Mouse (Mus musculus) stomach, postnatal 0 days (tissue): ENCODE results near the gene Cand2. TPM values are rescaled to one million over a fixed set of nuclear protein-coding genes. Genes with fewer than 3 reads are reported as not detected.

Source experiments
- ATAC-seq: fragments of 200-750 bp; cut with Nextera tagmentation; 2 replicates; pipeline ENCODE4 v1.8.0; 2017; ENCODE audit not compliant: low FRiP score, low TSS enrichment
- DNase-seq: peaks from one replicate; pipeline ENCODE4 v3.0.0-alpha.2; 2016; ENCODE audit warnings: low spot score
- H3K27ac ChIP-seq: fragments of 300-500 bp; sonication (generic); replicated peaks from 2 replicates; pipeline ENCODE4 v1.5.1; 2014; ENCODE audit warnings: mild to moderate bottlenecking, control low read depth
- H3K27me3 ChIP-seq: fragments of 300-500 bp; sonication (generic); 2 replicates; pipeline ENCODE4 v1.6.1; 2014; ENCODE audit warnings: low read length; ENCODE audit not compliant: control insufficient read depth, insufficient read depth
- H3K36me3 ChIP-seq: fragments of 300-500 bp; sonication (generic); 2 replicates; pipeline ENCODE4 v1.6.1; 2014; ENCODE audit warnings: low read length, mixed read lengths; ENCODE audit not compliant: control insufficient read depth, insufficient read depth
- H3K4me1 ChIP-seq: fragments of 300-500 bp; sonication (generic); replicated peaks from 2 replicates; pipeline ENCODE4 v1.6.1; 2014; ENCODE audit warnings: antibody characterized with exemption; ENCODE audit not compliant: control insufficient read depth, insufficient read depth
- H3K4me2 ChIP-seq: fragments of 300-500 bp; sonication (generic); replicated peaks from 2 replicates; pipeline ENCODE4 v1.6.1; 2014; ENCODE audit warnings: low read depth, mild to moderate bottlenecking, control low read depth, moderate library complexity
- H3K4me3 ChIP-seq: fragments of 300-500 bp; sonication (generic); 2 replicates; pipeline ENCODE4 v1.5.1; 2014; ENCODE audit warnings: low read depth, low read length, control low read depth
- H3K9ac ChIP-seq: fragments of 300-500 bp; sonication (generic); 2 replicates; pipeline ENCODE4 v1.6.1; 2014; ENCODE audit warnings: mild to moderate bottlenecking, low read length, control low read depth, mixed read lengths
- H3K9me3 ChIP-seq: fragments of 300-500 bp; sonication (generic); 2 replicates; pipeline ENCODE4 v1.6.1; 2016; ENCODE audit warnings: low read length; ENCODE audit not compliant: control insufficient read depth
- CTCF ChIP-seq: IDR thresholded peaks from 2 replicates; pipeline ENCODE4 v1.5.1; 2016; ENCODE audit warnings: antibody characterized with exemption, low read depth, mild to moderate bottlenecking, moderate library complexity
- EP300 ChIP-seq: optimal IDR thresholded peaks from 2 replicates; pipeline ENCODE3; 2016; ENCODE audit warnings: antibody characterized with exemption
- WGBS: fragments of 180-500 bp; shearing (Covaris S2); extraction: QIAGEN DNeasy Blood & Tissue Kit; methylation state at CpG from one replicate; pipeline ENCODE4 v1.1.7; 2014; 5-methylcytosine and 5-hydroxymethylcytosine counted together
- polyA plus RNA-seq: library from polyadenylated mRNA; unstranded; fragments of >200 nt; fragmentation: Nextera tagmentation; extraction: Ambion mirVana; gene quantifications from 2 replicates; pipeline ENCODE4 v1.2.1, GENCODE M21; 2015

Cand2 gene
- polyA plus RNA-seq, 1 experiment from 2014 or later, result 3.2 TPM

DNA sequence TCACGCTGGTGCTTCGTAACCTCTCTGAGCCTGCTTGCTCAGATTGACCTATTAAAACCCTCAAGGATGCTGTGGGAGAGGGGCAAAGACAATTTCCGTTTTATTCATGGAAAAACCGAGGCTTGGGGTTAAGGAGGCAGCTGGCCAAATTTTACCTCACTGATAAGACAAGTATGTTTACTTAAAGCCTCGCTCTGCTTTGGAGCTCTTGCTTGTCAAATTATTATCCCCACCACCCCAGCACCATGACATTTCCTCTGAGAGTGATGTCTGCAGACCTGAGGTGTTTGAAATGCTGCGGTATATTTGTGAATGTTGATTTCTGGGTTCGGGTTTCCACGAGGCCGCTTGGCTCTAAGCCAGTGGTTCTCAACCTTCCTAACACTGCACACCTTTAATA lies 2.0 kb downstream of the Cand2 start:
- Histone ChIP-seq H3K4me2 (peak overlapping the region; percentile 11; the same call in 1 of the 2 replicates), H3K27ac (no peak overlapping the region), H3K36me3 (peaks cover 2% of the 10 kb centered on the region; the same call in 1 of the 2 replicates), H3K27me3 (no peaks in the 10 kb centered on the region), H3K9me3 (no peaks in the 10 kb centered on the region), H3K4me3 (no peak overlapping the region), H3K4me1 (peaks cover 6% of the 10 kb centered on the region), H3K9ac (no peak overlapping the region)
- TF ChIP-seq EP300, result no peak
- WGBS, result 16% methylated on average over 9 of the region's 9 CpGs
- DNase-seq, result no peak
- ATAC-seq, result no peak

DNA sequence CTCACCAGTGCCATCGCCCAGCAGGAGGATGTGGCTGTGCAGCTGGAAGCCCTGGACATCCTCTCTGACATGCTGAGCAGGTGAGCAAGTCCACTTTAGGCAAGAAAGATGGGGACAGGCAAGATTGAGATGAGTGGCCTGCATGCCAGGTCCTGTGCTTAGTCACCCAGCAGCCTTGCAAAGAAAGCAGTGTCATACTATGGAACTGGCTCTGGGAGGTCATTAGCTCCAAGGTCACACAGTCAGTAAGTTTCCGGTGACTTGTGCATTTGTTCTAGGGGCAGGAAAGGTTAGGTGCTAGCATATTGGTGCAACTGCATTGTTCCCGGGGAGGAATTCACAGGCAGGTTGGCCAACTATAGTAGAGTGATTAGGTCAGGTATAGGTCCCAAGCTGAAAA lies 8.4 kb downstream of the Cand2 start:
- Histone ChIP-seq H3K9ac (no peak overlapping the region), H3K27ac (no peak overlapping the region), H3K27me3 (no peaks in the 10 kb centered on the region), H3K36me3 (peaks cover 4% of the 10 kb centered on the region; the same call in 1 of the 2 replicates), H3K4me2 (no peak overlapping the region), H3K4me1 (no peaks in the 10 kb centered on the region), H3K4me3 (no peak overlapping the region), H3K9me3 (no peaks in the 10 kb centered on the region)
- TF ChIP-seq EP300, result no peak
- WGBS, result 88% methylated on average over 3 of the region's 3 CpGs
- ATAC-seq (peak; percentile 38; the same call in 1 of the 2 replicates), DNase-seq (no peak)

DNA sequence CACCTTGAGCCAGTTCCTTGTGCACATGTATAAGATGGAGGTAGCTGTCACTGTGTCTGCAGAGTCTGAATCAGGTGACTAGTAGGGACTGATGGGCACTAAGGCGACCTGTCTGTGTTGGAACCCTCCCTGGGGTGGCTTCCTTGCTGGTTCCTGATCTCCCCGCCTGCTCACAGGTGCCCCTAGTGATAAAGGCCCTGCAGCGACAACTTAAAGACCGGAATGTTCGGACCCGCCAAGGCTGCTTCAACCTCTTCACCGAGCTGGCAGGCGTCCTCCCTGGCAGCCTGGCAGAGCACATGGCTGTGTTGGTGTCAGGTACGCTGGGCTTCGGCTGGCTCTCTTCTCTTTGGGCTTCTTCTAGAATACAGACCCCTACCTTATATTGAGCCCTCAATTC lies 16.7 kb downstream of the Cand2 start:
- no peak overlapping the region for H3K9ac ChIP-seq
- H3K27ac ChIP-seq, result no peak overlapping the region
- no peaks in the 10 kb centered on the region for H3K27me3 ChIP-seq
- DNase-seq (no peak), ATAC-seq (no peak)
- H3K4me2 ChIP-seq, result no peak overlapping the region
- H3K4me3 ChIP-seq, result no peak overlapping the region
- H3K9me3 ChIP-seq, result no peaks in the 10 kb centered on the region
- H3K4me1 ChIP-seq, result no peaks in the 10 kb centered on the region
- peaks cover 8% of the 10 kb centered on the region; the same call in 1 of the 2 replicates for H3K36me3 ChIP-seq
- no peak for TF ChIP-seq EP300
- no peak for TF ChIP-seq CTCF
- WGBS, result 83% methylated on average over 10 of the region's 10 CpGs

DNA sequence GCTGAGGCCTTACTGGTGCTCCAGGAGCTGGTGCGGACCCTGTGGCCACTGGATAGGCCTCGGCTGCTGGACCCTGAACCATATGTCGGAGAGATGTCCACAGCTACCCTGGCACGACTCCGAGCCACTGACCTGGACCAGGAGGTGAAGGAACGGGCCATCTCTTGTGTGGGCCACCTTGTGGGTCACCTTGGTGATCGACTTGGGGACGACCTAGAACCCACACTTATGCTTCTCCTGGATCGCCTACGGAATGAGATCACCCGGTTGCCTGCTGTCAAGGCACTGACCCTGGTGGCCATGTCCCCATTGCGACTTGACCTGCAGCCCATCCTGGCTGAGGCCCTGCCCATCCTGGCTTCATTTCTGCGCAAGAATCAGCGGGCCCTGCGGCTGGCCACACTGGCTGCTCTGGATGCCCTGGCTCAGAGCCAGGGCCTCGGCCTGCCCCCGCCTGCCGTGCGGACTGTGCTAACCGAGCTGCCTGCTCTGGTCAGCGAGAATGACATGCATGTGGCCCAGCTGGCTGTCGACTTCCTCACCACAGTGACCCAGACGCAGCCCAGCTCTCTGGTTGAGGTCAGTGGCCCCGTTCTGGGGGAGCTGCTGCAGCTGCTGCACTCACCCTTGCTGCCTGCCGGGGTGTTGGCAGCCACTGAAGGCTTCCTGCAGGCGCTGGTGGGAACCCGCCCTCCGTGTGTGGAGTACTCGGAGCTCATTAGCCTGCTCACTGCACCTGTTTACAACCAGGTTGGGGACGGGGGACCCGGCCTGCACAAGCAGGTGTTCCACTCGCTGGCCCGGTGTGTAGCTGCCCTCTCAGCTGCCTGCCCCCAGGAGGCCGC lies 17.7 kb downstream of the Cand2 start:
- Histone ChIP-seq H3K27me3 (no peaks in the 10 kb centered on the region), H3K9ac (no peak overlapping the region; the same call in 1 of the 2 replicates), H3K4me2 (no peak overlapping the region), H3K4me3 (no peak overlapping the region), H3K4me1 (no peaks in the 10 kb centered on the region), H3K27ac (no peak overlapping the region), H3K36me3 (peaks cover 11% of the 10 kb centered on the region; the same call in 1 of the 2 replicates), H3K9me3 (no peaks in the 10 kb centered on the region)
- DNase-seq (no peak), ATAC-seq (no peak; the same call in 1 of the 2 replicates)
- 73% methylated on average over 34 of the region's 34 CpGs for WGBS
- no peak for TF ChIP-seq CTCF
- no peak for TF ChIP-seq EP300

DNA sequence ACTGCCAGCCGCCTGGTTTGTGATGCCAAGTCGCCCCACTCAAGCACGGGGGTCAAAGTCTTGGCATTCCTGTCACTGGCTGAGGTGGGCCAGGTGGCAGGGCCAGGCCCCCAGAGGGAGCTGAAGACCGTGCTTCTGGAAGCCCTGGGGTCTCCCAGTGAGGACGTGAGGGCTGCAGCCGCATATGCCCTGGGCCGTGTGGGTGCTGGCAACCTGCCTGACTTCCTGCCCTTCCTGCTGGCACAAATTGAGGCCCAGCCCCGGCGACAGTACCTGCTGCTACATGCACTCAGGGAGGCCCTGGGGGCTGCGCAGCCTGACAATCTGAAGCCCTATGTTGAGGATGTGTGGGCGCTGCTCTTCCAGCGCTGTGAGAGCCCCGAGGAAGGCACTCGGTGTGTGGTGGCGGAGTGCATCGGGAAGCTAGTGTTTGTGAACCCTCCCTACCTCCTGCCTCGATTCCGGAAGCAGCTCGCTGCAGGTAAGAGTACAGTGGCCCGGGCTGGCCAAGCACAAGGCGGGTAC lies 18.4 kb downstream of the Cand2 start:
- ATAC-seq, result no peak; the same call in 1 of the 2 replicates

DNA sequence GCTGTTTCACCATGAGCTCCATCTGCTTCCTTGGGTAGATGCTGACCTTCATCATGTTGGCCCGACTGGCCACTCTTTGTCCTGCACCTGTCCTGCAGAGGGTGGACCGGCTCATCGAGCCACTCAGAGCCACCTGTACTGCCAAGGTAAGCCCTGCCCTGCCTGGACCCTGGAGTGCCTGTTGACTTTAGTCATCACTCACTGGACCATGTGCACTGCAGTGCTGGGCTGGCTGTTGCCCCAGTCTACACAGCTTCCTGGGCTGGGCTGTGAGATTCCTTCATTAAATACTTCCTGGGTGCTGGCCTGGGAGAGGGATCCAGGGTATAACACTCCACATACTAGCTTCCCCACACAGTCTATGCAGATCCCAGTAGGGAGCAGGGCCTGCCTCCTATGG lies 27.5 kb downstream of the Cand2 start:
- no peak for TF ChIP-seq CTCF
- H3K27me3 ChIP-seq, result no peaks in the 10 kb centered on the region
- peak; percentile 81 for ATAC-seq
- H3K4me1 ChIP-seq, result peaks cover 5% of the 10 kb centered on the region
- no peak overlapping the region for H3K4me2 ChIP-seq
- H3K4me3 ChIP-seq, result no peak overlapping the region
- no peak overlapping the region for H3K9ac ChIP-seq
- DNase-seq, result peak; percentile 60
- WGBS, result 78% methylated on average over 3 of the region's 3 CpGs
- H3K27ac ChIP-seq, result no peak overlapping the region
- peaks cover 37% of the 10 kb centered on the region for H3K36me3 ChIP-seq
- no peaks in the 10 kb centered on the region for H3K9me3 ChIP-seq

More for the DNA sequence above, 18.4 kb downstream of the Cand2 start:
- 79% methylated on average over 21 of the region's 21 CpGs for WGBS
- H3K4me1 ChIP-seq, result no peaks in the 10 kb centered on the region
- H3K4me3 ChIP-seq, result no peak overlapping the region
- H3K27me3 ChIP-seq, result no peaks in the 10 kb centered on the region
- DNase-seq, result no peak
- no peak overlapping the region for H3K27ac ChIP-seq
- peaks cover 13% of the 10 kb centered on the region for H3K36me3 ChIP-seq
- no peak overlapping the region; the same call in none of the 2 replicates for H3K9ac ChIP-seq
- H3K9me3 ChIP-seq, result no peaks in the 10 kb centered on the region
- peak overlapping the region; percentile 20; the same call in 1 of the 2 replicates for H3K4me2 ChIP-seq
- no peak; the same call in 1 of the 2 replicates for TF ChIP-seq CTCF
- no peak for TF ChIP-seq EP300
